Mouse (Mus musculus) gastrocnemius, adult 18-20 months (tissue): Measurements from ENCODE around the gene Nfib. TPM values are rescaled to one million over a fixed set of nuclear protein-coding genes. Genes with fewer than 3 reads are reported as not detected.

ENCODE experiments used
- DNase-seq: peaks from one replicate; pipeline ENCODE4 v3.0.0; 2021; ENCODE audit warnings: low spot score
- long read RNA-seq, 2 experiments: library from polyadenylated mRNA; stranded (forward); transcript quantifications; one replicate each; pipeline ENCODE4 v2.0.0; 2021
- total RNA-seq, 2 experiments: library from RNA; stranded (reverse); gene quantifications; 2 replicates each; pipeline ENCODE4 v1.2.3; 2021

The Nfib gene
- 10 to 100 TPM; 83.1 to 87.8 TPM for total RNA-seq
- long read RNA-seq, experiment 1, full-length matches to known transcripts = 78 of 123 reads
- long read RNA-seq, experiment 1, partial matches to known transcripts = 0 of 123 reads
- long read RNA-seq, experiment 1, other reads (novel, unspliced or antisense) = 45 of 123 reads
- long read RNA-seq, experiment 2, full-length matches to known transcripts = 47 of 80 reads
- long read RNA-seq, experiment 2, partial matches to known transcripts = 4 of 80 reads
- long read RNA-seq, experiment 2, other reads (novel, unspliced or antisense) = 29 of 80 reads

- DNase-seq = no peak
Measured at GRCm38 (mm10) chr4:82704841-82705794, at the start of gene Nfib. Gene Nfib, minus strand, starts transcription at chr4:82705750.

GRCm38 (mm10) chr4:82735764-82736163 lies 30.2 kb upstream of the Nfib start:
- DNase-seq = no peak

- DNase-seq = no peak
Measured at GRCm38 (mm10) chr4:82734765-82735481, 29.4 kb upstream of the Nfib start.

GRCm38 (mm10) chr4:82734348-82734747 lies 28.8 kb upstream of the Nfib start:
- DNase-seq = no peak

- no peak for DNase-seq
Measured at GRCm38 (mm10) chr4:82733636-82734035, 28.1 kb upstream of the Nfib start.

GRCm38 (mm10) chr4:82730248-82730887 lies 24.8 kb upstream of the Nfib start:
- DNase-seq = no peak

- no peak for DNase-seq
Measured at GRCm38 (mm10) chr4:82724058-82724457, 18.5 kb upstream of the Nfib start.

- no peak for DNase-seq
Measured at GRCm38 (mm10) chr4:82723048-82723447, 17.5 kb upstream of the Nfib start.

- DNase-seq = no peak
Measured at GRCm38 (mm10) chr4:82715833-82716232, 10.3 kb upstream of the Nfib start.

GRCm38 (mm10) chr4:82711611-82712295 lies 6.2 kb upstream of the Nfib start:
- DNase-seq = no peak

GRCm38 (mm10) chr4:82709666-82710065 lies 4.1 kb upstream of the Nfib start:
- DNase-seq = no peak

- DNase-seq = no peak
Measured at GRCm38 (mm10) chr4:82706012-82706411, 462 bp upstream of the Nfib start.

- DNase-seq = no peak
Measured at GRCm38 (mm10) chr4:82704079-82704830, 1.3 kb downstream of the Nfib start.

GRCm38 (mm10) chr4:82702808-82703207 lies 2.7 kb downstream of the Nfib start:
- no peak for DNase-seq

- no peak for DNase-seq
Measured at GRCm38 (mm10) chr4:82699504-82699903, 6.0 kb downstream of the Nfib start.

GRCm38 (mm10) chr4:82698616-82699015 lies 6.9 kb downstream of the Nfib start:
- DNase-seq = no peak

GRCm38 (mm10) chr4:82697151-82697550 lies 8.4 kb downstream of the Nfib start:
- DNase-seq = no peak

GRCm38 (mm10) chr4:82695760-82696501 lies 9.6 kb downstream of the Nfib start:
- peak; percentile 58 for DNase-seq

GRCm38 (mm10) chr4:82692009-82692326 lies 13.6 kb downstream of the Nfib start:
- DNase-seq = no peak
